Mouse (Mus musculus) heart, embryonic 14.5 days (tissue): ENCODE results near the gene Usp7. TPM values are rescaled to one million over a fixed set of nuclear protein-coding genes. Genes with fewer than 3 reads are reported as not detected.
A peak's percentile ranks its signal among the peaks of the same experiment; 100 is the strongest.

ENCODE experiments used
- ATAC-seq: fragments of 200-750 bp; cut with Nextera tagmentation; 2 replicates; pipeline ENCODE4 v1.8.0; 2017; ENCODE audit warnings: low read depth, moderate TSS enrichment; ENCODE audit not compliant: insufficient number of reproducible peaks, insufficient read depth, low FRiP score
- H3K27ac ChIP-seq, 2 experiments: fragments of 200-500 bp in 1 of 2; fragments of 300-500 bp in 1 of 2; sonication (generic) in 1 of 2; replicated peaks in 1 of 2; 2 replicates each; pipeline ENCODE4 v1.5.1; 2012 to 2014; ENCODE audit warnings: low read depth in 2 of 2, low read length in 2 of 2, control low read depth in 1 of 2, mild to moderate bottlenecking in 1 of 2, mixed read lengths in 1 of 2; ENCODE audit not compliant: control insufficient read depth in 1 of 2, insufficient read depth in 1 of 2
- H3K27me3 ChIP-seq: fragments of 300-500 bp; sonication (generic); 2 replicates; pipeline ENCODE4 v1.6.1; 2014; ENCODE audit warnings: mild to moderate bottlenecking, low read length, control low read depth; ENCODE audit not compliant: control insufficient read depth, insufficient read depth
- H3K36me3 ChIP-seq: fragments of 300-500 bp; sonication (generic); 2 replicates; pipeline ENCODE4 v1.6.1; 2014; ENCODE audit warnings: mild to moderate bottlenecking, control low read depth, low read length, mixed read lengths; ENCODE audit not compliant: control insufficient read depth, insufficient read depth
- H3K4me1 ChIP-seq, 2 experiments: fragments of 200-500 bp in 1 of 2; fragments of 300-500 bp in 1 of 2; sonication (generic) in 1 of 2; 2 replicates each; pipeline ENCODE4 v1.6.1; 2012 to 2014; ENCODE audit warnings: low read length in 2 of 2, control low read depth in 1 of 2, mixed read lengths in 1 of 2; ENCODE audit not compliant: control insufficient read depth in 2 of 2, insufficient read depth in 2 of 2
- H3K4me2 ChIP-seq: fragments of 300-500 bp; sonication (generic); 2 replicates; pipeline ENCODE4 v1.6.1; 2014; ENCODE audit warnings: mild to moderate bottlenecking, low read length
- H3K4me3 ChIP-seq, 2 experiments: fragments of 200-500 bp in 1 of 2; fragments of 300-500 bp in 1 of 2; sonication (generic) in 1 of 2; 2 replicates each; pipeline ENCODE4 v1.5.1; 2012 to 2014; ENCODE audit warnings: low read length in 2 of 2, mild to moderate bottlenecking in 2 of 2, control low read depth in 1 of 2, low read depth in 1 of 2, moderate library complexity in 1 of 2; ENCODE audit not compliant: control insufficient read depth in 1 of 2, insufficient read depth in 1 of 2
- H3K9ac ChIP-seq: fragments of 300-500 bp; sonication (generic); 2 replicates; pipeline ENCODE4 v1.6.1; 2014; ENCODE audit warnings: mild to moderate bottlenecking, low read length
- H3K9me3 ChIP-seq: fragments of 300-500 bp; sonication (generic); 2 replicates; pipeline ENCODE4 v1.6.1; 2016; ENCODE audit warnings: low read length, control low read depth; ENCODE audit not compliant: control insufficient read depth
- WGBS: fragments of 180-500 bp; shearing (Covaris S2); extraction: QIAGEN DNeasy Blood & Tissue Kit; methylation state at CpG from one replicate; pipeline ENCODE4 v1.1.7; 2014; 5-methylcytosine and 5-hydroxymethylcytosine counted together
- polyA plus RNA-seq: library from polyadenylated mRNA; unstranded; fragments of >200 nt; fragmentation: Nextera tagmentation; extraction: Ambion mirVana; gene quantifications from 2 replicates; pipeline ENCODE4 v1.2.1, GENCODE M21; 2014

The Usp7 gene
- polyA plus RNA-seq, 1 experiment from 2014 or later: 28.3 TPM

- Histone ChIP-seq H3K4me2 (peak within 1 kb of the TSS; percentile 88), H3K4me1 (peaks cover 35 to 43% of the 10 kb centered on the region in 2 experiments), H3K27ac (peak within 1 kb of the TSS; percentile 76 to 87), H3K9me3 (no peaks in the 10 kb centered on the region), H3K4me3 (peak within 1 kb of the TSS; percentile 67 to 79), H3K27me3 (no peaks in the 10 kb centered on the region), H3K9ac (peak within 1 kb of the TSS; percentile 83), H3K36me3 (no peaks in the 10 kb centered on the region)
- under 1% methylated on average over 66 of the region's 67 CpGs for WGBS
- ATAC-seq: peak; percentile 86
Measured at GRCm38 (mm10) chr16:8671551-8672349, 120.4 kb downstream of the Usp7 start, which contains the start of gene Carhsp1. Carhsp1 (minus strand) TSS chr16:8672155.

- Histone ChIP-seq H3K27me3 (no peaks in the 10 kb centered on the region), H3K36me3 (0 out of 2 replicates have a peak, but pooled peaks cover 4% of the 10 kb centered on the region), H3K9ac (peak overlapping the region; percentile 83), H3K4me1 (peaks cover 43 to 57% of the 10 kb centered on the region in 2 experiments), H3K4me2 (peak overlapping the region; percentile 88), H3K27ac (peak overlapping the region; percentile 76 to 87), H3K4me3 (peak overlapping the region; percentile 67 to 79), H3K9me3 (no peaks in the 10 kb centered on the region)
- no peak for ATAC-seq
- 8% methylated on average over 15 of the region's 15 CpGs for WGBS
Measured at GRCm38 (mm10) chr16:8670041-8671035, 121.8 kb downstream of the Usp7 start.

- Histone ChIP-seq H3K4me3 (no peak overlapping the region), H3K9ac (peak overlapping the region; percentile 83), H3K27ac (peak overlapping the region; percentile 17 to 87), H3K9me3 (no peaks in the 10 kb centered on the region), H3K4me1 (peaks cover 43 to 59% of the 10 kb centered on the region in 2 experiments), H3K27me3 (no peaks in the 10 kb centered on the region), H3K4me2 (peak overlapping the region; percentile 88), H3K36me3 (0 out of 2 replicates have a peak, but pooled peaks cover 4% of the 10 kb centered on the region)
- WGBS: 56% methylated on average over 5 of the region's 5 CpGs
- no peak for ATAC-seq
Measured at GRCm38 (mm10) chr16:8669432-8669831, 122.7 kb downstream of the Usp7 start.

GRCm38 (mm10) chr16:8668386-8668785 is 123.7 kb downstream of the Usp7 start:
- Histone ChIP-seq H3K9me3 (no peaks in the 10 kb centered on the region), H3K4me2 (peak overlapping the region; percentile 32), H3K4me1 (peaks cover 43 to 59% of the 10 kb centered on the region in 2 experiments), H3K4me3 (no peak overlapping the region), H3K36me3 (peaks cover 8% of the 10 kb centered on the region), H3K27me3 (no peaks in the 10 kb centered on the region), H3K27ac (peak overlapping the region; percentile 5 to 87; a peak in 3 of 4 replicates), H3K9ac (peak overlapping the region; percentile 39; the same call in 1 of the 2 replicates)
- no peak for ATAC-seq
- WGBS: 30% methylated on average over 2 of the region's 2 CpGs

GRCm38 (mm10) chr16:8667814-8668213 is 124.3 kb downstream of the Usp7 start:
- H3K27ac ChIP-seq: peak overlapping the region; percentile 9 to 87; a peak in 3 of 4 replicates

GRCm38 (mm10) chr16:8667261-8667660 is 124.8 kb downstream of the Usp7 start:
- Histone ChIP-seq H3K9ac (peak overlapping the region; percentile 18; the same call in 1 of the 2 replicates), H3K36me3 (peaks cover 20% of the 10 kb centered on the region), H3K27ac (peak overlapping the region; percentile 9 to 87), H3K4me1 (peaks cover 43 to 59% of the 10 kb centered on the region in 2 experiments), H3K4me2 (0 out of 2 replicates have a peak overlapping the region, but pooled peaks have one; percentile 11), H3K27me3 (no peaks in the 10 kb centered on the region), H3K9me3 (no peaks in the 10 kb centered on the region), H3K4me3 (no peak overlapping the region)
- 51% methylated on average over 6 of the region's 7 CpGs for WGBS
- no peak for ATAC-seq

More at GRCm38 (mm10) chr16:8667814-8668213, 124.3 kb downstream of the Usp7 start:
- H3K27me3 ChIP-seq: no peaks in the 10 kb centered on the region
- peak overlapping the region; percentile 18; the same call in 1 of the 2 replicates for H3K9ac ChIP-seq
- peaks cover 14% of the 10 kb centered on the region for H3K36me3 ChIP-seq
- H3K4me2 ChIP-seq: 0 out of 2 replicates have a peak overlapping the region, but pooled peaks have one; percentile 4
- no peak for ATAC-seq
- no peak overlapping the region for H3K4me3 ChIP-seq
- 54% methylated on average over 4 of the region's 4 CpGs for WGBS
- H3K4me1 ChIP-seq: peaks cover 43 to 59% of the 10 kb centered on the region in 2 experiments
- H3K9me3 ChIP-seq: no peaks in the 10 kb centered on the region

- 12% methylated on average over 2 of the region's 2 CpGs for WGBS
- Histone ChIP-seq H3K9me3 (no peaks in the 10 kb centered on the region), H3K27me3 (no peaks in the 10 kb centered on the region), H3K4me2 (peak overlapping the region; percentile 11; the same call in 1 of the 2 replicates), H3K4me3 (no peak overlapping the region), H3K9ac (peak overlapping the region; percentile 25; the same call in 1 of the 2 replicates), H3K36me3 (peaks cover 28% of the 10 kb centered on the region), H3K27ac (peak overlapping the region; percentile 64 to 87), H3K4me1 (peaks cover 43 to 59% of the 10 kb centered on the region in 2 experiments)
- peak; percentile 55; the same call in 1 of the 2 replicates for ATAC-seq
Measured at GRCm38 (mm10) chr16:8666452-8666851, 125.7 kb downstream of the Usp7 start.
